Mouse (Mus musculus) T-helper 17 cell (primary cell): ENCODE data around the gene Neu1.
"Not testable (repeated sequence)": the region's sequence is repeated elsewhere in the genome, so short reads cannot be mapped to it uniquely, and the experiment has no call there.

Experiments used
- in situ Hi-C, 2 experiments: fragments of 300-600 bp; cut with MboI, MseI; formaldehyde crosslinking; loops; 1 replicate in 1 of 2; 2 replicates in 1 of 2; pipeline ENCODE4 v1.15.1; 2025; ENCODE audit warnings: high pct_unique_total_duplicates in 2 of 2

The Neu1 gene

GRCm38 (mm10) chr17:34946486-34947140, 15.6 kb downstream of the Neu1 start:
- in situ Hi-C loops, result loop anchor here in 1 of 2 experiments (5.0 kb wide), 1 partner anchor 36 kb away; the partner anchor contains the start of gene Lsm2

GRCm38 (mm10) chr17:34947606-34948005, 16.6 kb downstream of the Neu1 start:
- in situ Hi-C loops, result loop anchor here in 1 of 2 experiments (5.0 kb wide), 1 partner anchor 35 kb away; the partner anchor contains the start of gene Lsm2

GRCm38 (mm10) chr17:34948721-34949552, 17.9 kb downstream of the Neu1 start:
- in situ Hi-C loops, result loop anchor here in 1 of 2 experiments (5.0 kb wide), 1 partner anchor 33 kb away; the partner anchor contains the start of gene Lsm2

GRCm38 (mm10) chr17:34949553-34949969, 18.5 kb downstream of the Neu1 start:
- in situ Hi-C loops, result loop anchor here in 1 of 2 experiments (5.0 kb wide), 1 partner anchor 33 kb away; the partner anchor contains the start of gene Lsm2

- in situ Hi-C loops, result no loop called here
Measured at GRCm38 (mm10) chr17:34950514-34951455, 19.7 kb downstream of the Neu1 start.

GRCm38 (mm10) chr17:34951636-34952377, 20.8 kb downstream of the Neu1 start:
- in situ Hi-C loops, result no loop called here

GRCm38 (mm10) chr17:34952378-34953040, 21.5 kb downstream of the Neu1 start:
- in situ Hi-C loops, result no loop called here

GRCm38 (mm10) chr17:34953258-34953657, 22.2 kb downstream of the Neu1 start:
- in situ Hi-C loops, result no loop called here

- in situ Hi-C loops, result no loop called here
Measured at GRCm38 (mm10) chr17:34953904-34954303, 22.9 kb downstream of the Neu1 start.

- in situ Hi-C loops, result no loop called here
Measured at GRCm38 (mm10) chr17:34954831-34955230, 23.8 kb downstream of the Neu1 start.

- in situ Hi-C loops, result no loop called here
Measured at GRCm38 (mm10) chr17:34955884-34956283, 24.8 kb downstream of the Neu1 start.

GRCm38 (mm10) chr17:34956340-34956739, 25.3 kb downstream of the Neu1 start:
- in situ Hi-C loops, result no loop called here

GRCm38 (mm10) chr17:34957291-34957690, 26.2 kb downstream of the Neu1 start:
- in situ Hi-C loops, result not testable (repeated sequence)

- in situ Hi-C loops, result not testable (repeated sequence)
Measured at GRCm38 (mm10) chr17:34957966-34958365, 26.9 kb downstream of the Neu1 start.

GRCm38 (mm10) chr17:34958734-34959129, 27.7 kb downstream of the Neu1 start:
- in situ Hi-C loops, result not testable (repeated sequence)

- in situ Hi-C loops, result not testable (repeated sequence)
Measured at GRCm38 (mm10) chr17:34959130-34959778, 28.2 kb downstream of the Neu1 start, which contains the start of gene Hspa1b. Gene Hspa1b, minus strand, starts transcription at chr17:34959238.

- in situ Hi-C loops, result no loop called here
Measured at GRCm38 (mm10) chr17:34959881-34960515, 28.9 kb downstream of the Neu1 start.

GRCm38 (mm10) chr17:34960702-34961493, 29.8 kb downstream of the Neu1 start:
- in situ Hi-C loops, result no loop called here
